Mouse (Mus musculus): ENCODE data around the gene P4hb.
"Not testable (repeated sequence)": the region's sequence is repeated elsewhere in the genome, so short reads cannot be mapped to it uniquely, and the experiment has no call there.

P4hb gene

GRCm38 (mm10) chr11:120535145-120535544, 37.9 kb downstream of the P4hb start:
- no peak for DNase-seq

- no peak for DNase-seq
These were observed 39.0 kb downstream of the P4hb start for GRCm38 (mm10) chr11:120534093-120534492.

- no peak for DNase-seq
These were observed 41.4 kb downstream of the P4hb start for GRCm38 (mm10) chr11:120531646-120532045.

GRCm38 (mm10) chr11:120530085-120530964, 42.7 kb downstream of the P4hb start, which contains the start of gene Gcgr:
TSS of gene Gcgr (plus strand) at chr11:120530699.
- DNase-seq = no peak

- DNase-seq = no peak
These were observed 44.1 kb downstream of the P4hb start for GRCm38 (mm10) chr11:120528903-120529302.

- DNase-seq = no peak
These were observed 45.2 kb downstream of the P4hb start for GRCm38 (mm10) chr11:120527690-120528354.

- no peak for DNase-seq
These were observed 47.1 kb downstream of the P4hb start for GRCm38 (mm10) chr11:120525959-120526358.

GRCm38 (mm10) chr11:120522581-120522980, 50.5 kb downstream of the P4hb start:
- no peak for DNase-seq

- no peak for DNase-seq
These were observed 52.0 kb downstream of the P4hb start for GRCm38 (mm10) chr11:120520967-120521540.

- DNase-seq = no peak
These were observed 52.6 kb downstream of the P4hb start for GRCm38 (mm10) chr11:120520498-120520897.

- DNase-seq = no peak
These were observed 53.3 kb downstream of the P4hb start for GRCm38 (mm10) chr11:120519738-120520137.

GRCm38 (mm10) chr11:120518558-120518957, 54.5 kb downstream of the P4hb start:
- no peak for DNase-seq

GRCm38 (mm10) chr11:120518027-120518426, 55.0 kb downstream of the P4hb start:
- DNase-seq = no peak

- DNase-seq = no peak
These were observed 55.9 kb downstream of the P4hb start for GRCm38 (mm10) chr11:120517147-120517546.

GRCm38 (mm10) chr11:120515611-120516010, 57.4 kb downstream of the P4hb start:
- peak; percentile 94 for DNase-seq

GRCm38 (mm10) chr11:120514262-120514661, 58.8 kb downstream of the P4hb start:
- DNase-seq = not testable (repeated sequence)

GRCm38 (mm10) chr11:120512790-120513453, 60.1 kb downstream of the P4hb start:
- DNase-seq = no peak

GRCm38 (mm10) chr11:120510375-120511030, 62.5 kb downstream of the P4hb start:
- no peak for DNase-seq

Data from kidney, adult 18-20 months (tissue).